Mouse (Mus musculus): ENCODE results near the gene Gfra1. TPM values are rescaled to one million over a fixed set of nuclear protein-coding genes. Genes with fewer than 3 reads are reported as not detected.

The Gfra1 gene
- polyA plus RNA-seq, 1 experiment from 2014 or later = 6.3 TPM

GRCm38 (mm10) chr19:58335585-58336530, 119.9 kb downstream of the Gfra1 start:
- Histone ChIP-seq H3K36me3 (replicated peaks) (no peaks in the 10 kb centered on the region), H3K9me3 (no peaks in the 10 kb centered on the region), H3K27ac (no peak overlapping the region), H3K27me3 (ENCODE audit: poor library complexity, severe bottlenecking) (peaks cover 92% of the 10 kb centered on the region), H3K4me3 (no peak overlapping the region), H3K4me1 (peaks cover 30% of the 10 kb centered on the region)
- no peak for DNase-seq (ENCODE audit: extremely low spot score, low spot score)
- 29% methylated on average over 12 of the region's 12 CpGs for WGBS

GRCm38 (mm10) chr19:58329305-58329704, 126.4 kb downstream of the Gfra1 start:
- H3K36me3 ChIP-seq (replicated peaks) = no peaks in the 10 kb centered on the region
- DNase-seq (ENCODE audit: extremely low spot score, low spot score) = no peak
- no peak overlapping the region for H3K27ac ChIP-seq
- peaks cover 47% of the 10 kb centered on the region for H3K27me3 ChIP-seq (ENCODE audit: poor library complexity, severe bottlenecking)
- H3K4me3 ChIP-seq = no peak overlapping the region
- peaks cover 30% of the 10 kb centered on the region for H3K4me1 ChIP-seq
- H3K9me3 ChIP-seq = no peaks in the 10 kb centered on the region
- 63% methylated on average over 5 of the region's 5 CpGs for WGBS

GRCm38 (mm10) chr19:58328014-58328413, 127.7 kb downstream of the Gfra1 start:
- WGBS = 82% methylated on average over 5 of the region's 5 CpGs
- H3K27me3 ChIP-seq (ENCODE audit: poor library complexity, severe bottlenecking) = peaks cover 34% of the 10 kb centered on the region
- peaks cover 30% of the 10 kb centered on the region for H3K4me1 ChIP-seq
- no peak overlapping the region for H3K4me3 ChIP-seq
- no peaks in the 10 kb centered on the region for H3K9me3 ChIP-seq
- H3K36me3 ChIP-seq (replicated peaks) = no peaks in the 10 kb centered on the region
- no peak overlapping the region for H3K27ac ChIP-seq
- DNase-seq (ENCODE audit: extremely low spot score, low spot score) = no peak

GRCm38 (mm10) chr19:58316474-58316873, 139.2 kb downstream of the Gfra1 start:
- WGBS = 87% methylated on average over 5 of the region's 5 CpGs
- Histone ChIP-seq H3K36me3 (replicated peaks) (0 out of 2 replicates have a peak, but pooled peaks cover 2% of the 10 kb centered on the region), H3K4me3 (no peak overlapping the region), H3K27ac (no peak overlapping the region), H3K27me3 (ENCODE audit: poor library complexity, severe bottlenecking) (no peaks in the 10 kb centered on the region), H3K4me1 (peaks cover 11% of the 10 kb centered on the region), H3K9me3 (peaks cover 28% of the 10 kb centered on the region)
- no peak for DNase-seq (ENCODE audit: extremely low spot score, low spot score)

GRCm38 (mm10) chr19:58315681-58316080, 140.0 kb downstream of the Gfra1 start:
- 94% methylated on average over 5 of the region's 5 CpGs for WGBS
- Histone ChIP-seq H3K9me3 (peaks cover 28% of the 10 kb centered on the region), H3K27ac (no peak overlapping the region), H3K36me3 (replicated peaks) (0 out of 2 replicates have a peak, but pooled peaks cover 2% of the 10 kb centered on the region), H3K27me3 (ENCODE audit: poor library complexity, severe bottlenecking) (no peaks in the 10 kb centered on the region), H3K4me3 (no peak overlapping the region), H3K4me1 (peaks cover 12% of the 10 kb centered on the region)
- DNase-seq (ENCODE audit: extremely low spot score, low spot score) = no peak

GRCm38 (mm10) chr19:58314631-58315030, 141.1 kb downstream of the Gfra1 start:
- no peak overlapping the region for H3K27ac ChIP-seq
- no peak overlapping the region for H3K4me3 ChIP-seq
- peaks cover 22% of the 10 kb centered on the region for H3K4me1 ChIP-seq
- DNase-seq (ENCODE audit: extremely low spot score, low spot score) = no peak
- no peaks in the 10 kb centered on the region for H3K27me3 ChIP-seq (ENCODE audit: poor library complexity, severe bottlenecking)
- H3K9me3 ChIP-seq = peaks cover 28% of the 10 kb centered on the region
- 82% methylated on average over 5 of the region's 5 CpGs for WGBS
- H3K36me3 ChIP-seq (replicated peaks) = 0 out of 2 replicates have a peak, but pooled peaks cover 2% of the 10 kb centered on the region

- peaks cover 28% of the 10 kb centered on the region for H3K9me3 ChIP-seq
- no peak overlapping the region for H3K27ac ChIP-seq
- no peak overlapping the region for H3K4me3 ChIP-seq
- H3K27me3 ChIP-seq (ENCODE audit: poor library complexity, severe bottlenecking) = no peaks in the 10 kb centered on the region
- 81% methylated on average over 2 of the region's 2 CpGs for WGBS
- DNase-seq (ENCODE audit: extremely low spot score, low spot score) = no peak
- 0 out of 2 replicates have a peak, but pooled peaks cover 2% of the 10 kb centered on the region for H3K36me3 ChIP-seq (replicated peaks)
- peaks cover 22% of the 10 kb centered on the region for H3K4me1 ChIP-seq
Observed at GRCm38 (mm10) chr19:58313785-58314184, 141.9 kb downstream of the Gfra1 start.

GRCm38 (mm10) chr19:58312492-58312891, 143.2 kb downstream of the Gfra1 start:
- no peak for DNase-seq (ENCODE audit: extremely low spot score, low spot score)
- Histone ChIP-seq H3K4me1 (peaks cover 18% of the 10 kb centered on the region), H3K9me3 (peaks cover 23% of the 10 kb centered on the region), H3K4me3 (no peak overlapping the region), H3K27ac (no peak overlapping the region), H3K27me3 (ENCODE audit: poor library complexity, severe bottlenecking) (no peaks in the 10 kb centered on the region), H3K36me3 (replicated peaks) (0 out of 2 replicates have a peak, but pooled peaks cover 2% of the 10 kb centered on the region)
- 88% methylated on average over 2 of the region's 2 CpGs for WGBS

- 75% methylated on average over 12 of the region's 12 CpGs for WGBS
- Histone ChIP-seq H3K4me3 (no peak overlapping the region), H3K9me3 (peaks cover 23% of the 10 kb centered on the region), H3K27me3 (ENCODE audit: poor library complexity, severe bottlenecking) (no peaks in the 10 kb centered on the region), H3K27ac (no peak overlapping the region), H3K4me1 (peaks cover 12% of the 10 kb centered on the region), H3K36me3 (replicated peaks) (0 out of 2 replicates have a peak, but pooled peaks cover 2% of the 10 kb centered on the region)
- no peak for DNase-seq (ENCODE audit: extremely low spot score, low spot score)
Observed at GRCm38 (mm10) chr19:58310334-58311315, 145.1 kb downstream of the Gfra1 start.

- peaks cover 14% of the 10 kb centered on the region for H3K9me3 ChIP-seq
- no peak for DNase-seq (ENCODE audit: extremely low spot score, low spot score)
- H3K27ac ChIP-seq = no peak overlapping the region
- no peak overlapping the region for H3K4me3 ChIP-seq
- H3K27me3 ChIP-seq (ENCODE audit: poor library complexity, severe bottlenecking) = no peaks in the 10 kb centered on the region
- WGBS = 82% methylated on average over 14 of the region's 14 CpGs
- H3K4me1 ChIP-seq = peaks cover 12% of the 10 kb centered on the region
- no peaks in the 10 kb centered on the region for H3K36me3 ChIP-seq (replicated peaks)
Observed at GRCm38 (mm10) chr19:58309620-58310275, 146.0 kb downstream of the Gfra1 start.

- no peak for DNase-seq (ENCODE audit: extremely low spot score, low spot score)
- no peak overlapping the region for H3K27ac ChIP-seq
- WGBS = 88% methylated on average over 7 of the region's 7 CpGs
- H3K4me1 ChIP-seq = peaks cover 7% of the 10 kb centered on the region; the same call in 1 of the 2 replicates
- H3K4me3 ChIP-seq = no peak overlapping the region
- H3K36me3 ChIP-seq (replicated peaks) = no peaks in the 10 kb centered on the region
- H3K27me3 ChIP-seq (ENCODE audit: poor library complexity, severe bottlenecking) = 0 out of 2 replicates have a peak, but pooled peaks cover 7% of the 10 kb centered on the region
- no peaks in the 10 kb centered on the region; the same call in 1 of the 2 replicates for H3K9me3 ChIP-seq
Observed at GRCm38 (mm10) chr19:58301105-58301504, 154.6 kb downstream of the Gfra1 start.

- Histone ChIP-seq H3K4me3 (no peak overlapping the region), H3K9me3 (no peaks in the 10 kb centered on the region; the same call in 1 of the 2 replicates), H3K27ac (no peak overlapping the region), H3K4me1 (peaks cover 7% of the 10 kb centered on the region; the same call in 1 of the 2 replicates), H3K27me3 (ENCODE audit: poor library complexity, severe bottlenecking) (0 out of 2 replicates have a peak, but pooled peaks cover 10% of the 10 kb centered on the region), H3K36me3 (replicated peaks) (no peaks in the 10 kb centered on the region)
- 91% methylated on average over 2 of the region's 2 CpGs for WGBS
- no peak for DNase-seq (ENCODE audit: extremely low spot score, low spot score)
Observed at GRCm38 (mm10) chr19:58297926-58298325, 157.8 kb downstream of the Gfra1 start.
